Mouse (Mus musculus): ENCODE results near the gene Ksr2. TPM values are rescaled to one million over a fixed set of nuclear protein-coding genes. Genes with fewer than 3 reads are reported as not detected.

The Ksr2 gene
- total and polyA plus RNA-seq, 3 experiments: 0.36 to 1.3 (median 1.2) TPM

DNA sequence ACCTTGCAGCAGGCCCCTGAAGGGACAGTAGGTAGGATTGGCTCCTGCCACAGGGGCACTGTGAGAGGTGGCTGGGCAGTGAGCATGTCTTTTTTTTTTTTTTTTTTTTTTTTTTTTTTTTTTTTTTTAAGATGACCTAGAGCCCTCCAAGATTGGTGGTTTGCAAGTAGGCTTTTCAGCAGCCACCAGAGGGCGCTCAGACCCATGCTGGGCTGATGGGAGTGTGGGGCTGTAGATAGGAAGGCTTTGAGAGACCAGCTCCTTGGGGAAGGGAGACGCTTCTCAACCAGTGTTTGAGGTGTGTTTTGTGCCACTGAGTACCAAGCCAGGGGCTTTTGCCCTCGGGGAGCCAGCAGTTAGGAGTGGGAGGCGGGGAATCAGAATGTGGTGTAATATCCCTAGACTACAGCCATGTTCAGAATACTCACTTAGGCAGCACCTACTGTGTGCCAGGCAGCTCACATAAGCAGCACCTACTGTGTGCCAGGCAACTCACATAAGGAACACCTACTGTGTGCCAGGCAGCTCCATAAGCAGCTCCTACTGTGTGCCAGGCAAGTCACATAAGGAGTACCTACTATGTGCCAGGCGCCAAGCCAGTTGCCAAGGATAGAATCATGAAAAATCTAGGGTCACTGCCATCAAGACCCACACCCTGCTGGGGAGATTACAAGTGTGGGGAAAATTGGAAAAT, 200.7 kb downstream of the Ksr2 start:
- dilution Hi-C loops (cut with MboI; ENCODE audit: extremely low pct_ligation_motif_present, extremely low pct_unique_long_range_greater_than_20kb, low sequenced_read_pairs) (no loop called here), in situ Hi-C loops (cut with MboI; ENCODE audit: low pct_ligation_motif_present, low pct_unique_long_range_greater_than_20kb, low sequenced_read_pairs) (loop anchor here (5.0 kb wide), 2 partner anchors 223 to 318 kb away; no protein-coding TSS in a partner anchor)
- Histone ChIP-seq H3K79me2 (replicated peaks; ENCODE audit: control insufficient read depth, extremely low read depth, insufficient read depth, poor library complexity, severe bottlenecking) (no peaks in the 10 kb centered on the region), H3K4me3 (replicated peaks in 1 of 3; ENCODE audit: low read depth in 2 of 3, low read length in 2 of 3, poor library complexity in 1 of 3) (no peak overlapping the region), H3K4me2 (ENCODE audit: insufficient read depth, low read depth, poor library complexity, severe bottlenecking) (no peak overlapping the region), H3K36me3 (replicated peaks in 1 of 2; ENCODE audit: control insufficient read depth in 1 of 2, insufficient read depth in 1 of 2, low read length in 1 of 2) (peaks cover 0 to 2% of the 10 kb centered on the region in 2 experiments), H3K4me1 (ENCODE audit: control insufficient read depth in 1 of 2, insufficient read depth in 2 of 2) (peaks cover 0 to 4% of the 10 kb centered on the region in 2 experiments; a peak in 1 of 4 replicates), H3K9me3 (replicated peaks; ENCODE audit: low read length) (no peaks in the 10 kb centered on the region), H3K9ac (ENCODE audit: insufficient read depth, low read depth) (no peak overlapping the region), H3K27me3 (replicated peaks) (no peaks in the 10 kb centered on the region), H3K27ac (ENCODE audit: insufficient read depth, low read depth) (no peak overlapping the region)
- TF ChIP-seq MYC (IDR thresholded peaks at IDR 0.05; ENCODE audit: low read depth, low read length): no peak
- no peak for TF ChIP-seq SIN3A (IDR thresholded peaks at IDR 0.05; ENCODE audit: low read length)
- no peak for TF ChIP-seq EP300 (IDR thresholded peaks at IDR 0.05; ENCODE audit: low read length)
- no peak for TF ChIP-seq TBP (conservative IDR thresholded peaks at IDR 0.05; ENCODE audit: low read depth, low read length)
- no peak for TF ChIP-seq MXI1 (IDR thresholded peaks at IDR 0.05; ENCODE audit: low read depth, low read length)
- TF ChIP-seq USF1 (IDR thresholded peaks at IDR 0.05; ENCODE audit: low read depth, low read length): no peak
- no peak for TF ChIP-seq IRF4 (IDR thresholded peaks at IDR 0.05; ENCODE audit: low read depth, low read length)
- peak; percentile 71 for TF ChIP-seq RAD21 (IDR thresholded peaks at IDR 0.05; ENCODE audit: low read depth, low read length)
- no peak for TF ChIP-seq MEF2A (IDR thresholded peaks at IDR 0.05; ENCODE audit: borderline replicate concordance, low read depth, low read length)
- no peak for TF ChIP-seq BHLHE40 (IDR thresholded peaks at IDR 0.05; ENCODE audit: low read depth, low read length)
- no peak for TF ChIP-seq MAX (IDR thresholded peaks at IDR 0.05; ENCODE audit: low read length)
- TF ChIP-seq CHD1 (IDR thresholded peaks at IDR 0.05; ENCODE audit: low read depth, low read length): no peak
- peak; percentile 96 for TF ChIP-seq ZNF384 (IDR thresholded peaks at IDR 0.05; ENCODE audit: low read depth, low read length)
- no peak for TF ChIP-seq PAX5 (IDR thresholded peaks at IDR 0.05; ENCODE audit: low read length)
- no peak for TF ChIP-seq ZMIZ1 (IDR thresholded peaks at IDR 0.05; ENCODE audit: low read depth, low read length)
- TF ChIP-seq ZKSCAN1 (IDR thresholded peaks at IDR 0.05; ENCODE audit: borderline replicate concordance, low read depth, low read length): peak; percentile 98
- TF ChIP-seq NELFE (IDR thresholded peaks at IDR 0.05; ENCODE audit: low read depth, low read length): no peak
- TF ChIP-seq RCOR1 (conservative IDR thresholded peaks at IDR 0.05; ENCODE audit: low read depth, low read length): no peak
- TF ChIP-seq JUND (conservative IDR thresholded peaks at IDR 0.05; ENCODE audit: low read depth, low read length): no peak
- TF ChIP-seq UBTF (IDR thresholded peaks at IDR 0.05; ENCODE audit: low read depth, low read length): no peak
- TF ChIP-seq USF2 (conservative IDR thresholded peaks at IDR 0.05; ENCODE audit: low read depth, low read length): no peak
- TF ChIP-seq ELF1 (IDR thresholded peaks at IDR 0.05; ENCODE audit: low read depth, low read length): no peak
- no peak for TF ChIP-seq E2F4 (IDR thresholded peaks at IDR 0.05; ENCODE audit: insufficient replicate concordance, low read depth, low read length)
- TF ChIP-seq ZC3H11A (IDR thresholded peaks at IDR 0.05; ENCODE audit: low read depth, low read length): peak; percentile 28; the same call in 1 of the 2 replicates
- no peak for TF ChIP-seq GABPA (IDR thresholded peaks at IDR 0.05; ENCODE audit: insufficient replicate concordance, low read depth, low read length)
- TF ChIP-seq POLR2AphosphoS2 (IDR thresholded peaks at IDR 0.05; ENCODE audit: low read depth, low read length): no peak
- no peak for TF ChIP-seq NRF1 (IDR thresholded peaks at IDR 0.05; ENCODE audit: low read depth, low read length)
- no peak for TF ChIP-seq ETS1 (conservative IDR thresholded peaks at IDR 0.05; ENCODE audit: low read depth, low read length)
- TF ChIP-seq JUN (IDR thresholded peaks at IDR 0.05; ENCODE audit: insufficient read depth, low read depth, low read length): no peak
- TF ChIP-seq MAFK (IDR thresholded peaks at IDR 0.05; ENCODE audit: insufficient replicate concordance, low read length): no peak
- TF ChIP-seq TCF12 (IDR thresholded peaks at IDR 0.05; ENCODE audit: low read depth, low read length): no peak
- TF ChIP-seq POLR2A (IDR thresholded peaks at IDR 0.05; ENCODE audit: low read depth, low read length): no peak
- peak; percentile 23 to 80; a peak in 3 of 4 replicates for TF ChIP-seq CTCF (conservative IDR thresholded peaks at IDR 0.05 in 1 of 2, IDR thresholded peaks at IDR 0.05 in 1 of 2; ENCODE audit: low read depth in 2 of 2, low read length in 2 of 2)
- peak; percentile 86 for TF ChIP-seq SMC3 (IDR thresholded peaks at IDR 0.05; ENCODE audit: low read depth, low read length)
- no peak for TF ChIP-seq KAT2A (IDR thresholded peaks at IDR 0.05; ENCODE audit: insufficient replicate concordance, low read length)
- no peak for TF ChIP-seq MAZ (IDR thresholded peaks at IDR 0.05; ENCODE audit: low read depth, low read length)
- no peak for TF ChIP-seq CHD2 (IDR thresholded peaks at IDR 0.05; ENCODE audit: low read length)
- TF ChIP-seq HCFC1 (IDR thresholded peaks at IDR 0.05; ENCODE audit: low read depth, low read length): no peak
- DNase-seq (ENCODE audit: extremely low read depth): peak; percentile 82
